Mouse (Mus musculus): ENCODE measurements around the gene Ncam2.

GRCm38 (mm10) chr16:81623776-81624175 lies 423.3 kb downstream of the Ncam2 start:
- TF ChIP-seq CTCF (IDR thresholded peaks at IDR 0.05; ENCODE audit: low read depth) (no peak), EP300 (IDR thresholded peaks at IDR 0.05; ENCODE audit: low read depth) (no peak)

Data from liver, postnatal 0 days (tissue).